Mouse (Mus musculus) cerebellum, postnatal 25 days (tissue): ENCODE results near the gene Selplg.
A peak's percentile ranks its signal among the peaks of the same experiment; 100 is the strongest.

Experiments
- DNase-seq, 2 experiments: peaks; one replicate each; pipeline ENCODE4 v3.0.0; 2021; ENCODE audit warnings: mixed read lengths in 2 of 2

Gene Selplg

GRCm38 (mm10) chr5:113832490-113832901 lies at the start of gene Selplg:
Gene Selplg, minus strand, starts transcription at chr5:113832644.
- DNase-seq, result no peak

- no peak for DNase-seq
These were observed 48.7 kb upstream of the Selplg start for GRCm38 (mm10) chr5:113881136-113881535.

GRCm38 (mm10) chr5:113878943-113879617 lies 46.6 kb upstream of the Selplg start:
- no peak for DNase-seq

- peak in 1 of 2 experiments; percentile 50 for DNase-seq
These were observed 45.1 kb upstream of the Selplg start for GRCm38 (mm10) chr5:113877565-113877964.

GRCm38 (mm10) chr5:113876176-113876575 lies 43.7 kb upstream of the Selplg start:
- DNase-seq, result no peak

GRCm38 (mm10) chr5:113875625-113876024 lies 43.2 kb upstream of the Selplg start:
- no peak for DNase-seq

GRCm38 (mm10) chr5:113874063-113875024 lies 41.9 kb upstream of the Selplg start:
- no peak for DNase-seq

- peak; percentile 55 to 71 for DNase-seq
These were observed 40.8 kb upstream of the Selplg start for GRCm38 (mm10) chr5:113872936-113873912.

- no peak for DNase-seq
These were observed 39.6 kb upstream of the Selplg start for GRCm38 (mm10) chr5:113871903-113872548.

GRCm38 (mm10) chr5:113870393-113871040 lies 38.1 kb upstream of the Selplg start:
- no peak for DNase-seq

- peak; percentile 58 to 69 for DNase-seq
These were observed 36.7 kb upstream of the Selplg start for GRCm38 (mm10) chr5:113869132-113869531.

GRCm38 (mm10) chr5:113864992-113865391 lies 32.5 kb upstream of the Selplg start:
- DNase-seq, result no peak

GRCm38 (mm10) chr5:113863994-113864393 lies 31.6 kb upstream of the Selplg start:
- no peak for DNase-seq

GRCm38 (mm10) chr5:113862418-113862817 lies 30.0 kb upstream of the Selplg start:
- peak; percentile 69 to 72 for DNase-seq

GRCm38 (mm10) chr5:113861294-113861693 lies 28.9 kb upstream of the Selplg start:
- DNase-seq, result peak in 1 of 2 experiments; percentile 69

- DNase-seq, result no peak
These were observed 26.5 kb upstream of the Selplg start for GRCm38 (mm10) chr5:113858971-113859370.

GRCm38 (mm10) chr5:113858550-113858949 lies 26.1 kb upstream of the Selplg start:
- no peak for DNase-seq

- DNase-seq, result peak in 1 of 2 experiments; percentile 46
These were observed 25.2 kb upstream of the Selplg start for GRCm38 (mm10) chr5:113857631-113858030.

GRCm38 (mm10) chr5:113856631-113857030 lies 24.2 kb upstream of the Selplg start:
- DNase-seq, result no peak

GRCm38 (mm10) chr5:113855696-113856095 lies 23.3 kb upstream of the Selplg start:
- no peak for DNase-seq

GRCm38 (mm10) chr5:113855117-113855516 lies 22.7 kb upstream of the Selplg start:
- no peak for DNase-seq
